Mouse (Mus musculus) hindlimb bud, embryonic 11.5 days (tissue): Measurements from ENCODE around the gene Nisch.

ENCODE experiments used
- DNase-seq: peaks from one replicate; pipeline ENCODE4 v3.0.0-alpha.2; 2012; ENCODE audit warnings: low read depth, low spot score; ENCODE audit errors: extremely low spot score

Nisch gene

DNA sequence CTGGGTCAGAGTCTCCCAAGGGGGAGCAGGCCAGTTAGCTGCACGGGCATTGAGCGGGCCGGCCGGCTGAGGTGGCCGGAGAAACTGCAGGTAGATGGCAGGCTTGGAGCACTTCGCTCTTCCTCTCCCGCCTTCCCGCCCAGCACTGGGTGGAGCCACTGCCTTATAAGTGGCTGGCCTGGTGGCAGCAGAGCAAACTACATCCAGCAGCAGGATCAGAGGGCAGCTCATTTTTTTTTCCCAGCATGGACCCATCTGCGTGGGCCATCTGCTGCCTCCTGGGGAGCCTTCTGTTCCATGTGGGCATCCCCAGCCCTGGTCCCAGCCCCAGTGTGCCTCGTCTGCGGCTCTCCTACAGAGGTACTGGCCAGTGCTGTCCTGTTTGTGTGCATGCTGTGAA is 920 bp upstream of the Nisch start, which contains the start of gene Sema3g:
Gene Sema3g, plus strand, starts transcription at position 195 of the 400 bp plus-strand sequence.
- DNase-seq = no peak

DNA sequence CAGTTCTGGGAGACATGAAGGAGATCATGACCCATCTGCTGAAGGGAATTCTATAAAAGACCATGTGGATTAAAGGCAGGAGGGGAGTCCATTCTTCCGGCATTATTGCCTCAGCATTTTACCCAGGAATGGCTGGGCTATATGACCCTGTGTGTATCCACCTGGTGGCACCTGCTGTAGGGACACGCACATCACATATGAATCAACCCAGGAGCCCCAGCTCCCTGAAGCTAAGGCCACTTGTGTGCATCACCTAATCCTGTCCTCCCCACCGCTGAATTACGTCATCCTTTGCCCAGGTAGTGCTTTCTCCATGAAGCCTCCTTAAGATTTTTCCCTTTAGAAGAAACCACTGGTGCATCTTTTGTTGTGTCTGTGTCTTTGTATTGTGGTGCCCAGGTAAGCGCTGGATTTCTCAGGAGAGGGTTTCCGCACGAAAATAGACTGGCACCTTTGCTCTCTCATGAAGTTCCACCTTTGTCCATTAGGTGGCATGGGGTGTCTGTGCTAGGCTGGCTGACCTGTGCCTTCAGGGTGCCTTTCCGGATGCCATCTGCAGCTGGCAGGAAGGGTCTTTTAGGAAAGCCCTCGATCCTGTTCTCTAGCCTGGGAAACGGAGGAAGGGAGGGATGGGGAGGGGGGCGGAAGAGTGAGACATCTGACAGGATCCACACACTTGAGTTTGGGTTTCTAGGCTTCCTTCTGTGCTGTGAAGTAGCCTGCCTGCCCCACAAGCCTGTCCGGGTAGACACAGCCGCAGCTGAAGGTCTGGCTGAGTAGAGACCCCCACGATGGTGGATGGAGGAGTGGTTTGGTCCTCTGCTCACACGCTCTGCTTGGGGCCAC is 1.4 kb downstream of the Nisch start:
- no peak for DNase-seq

DNA sequence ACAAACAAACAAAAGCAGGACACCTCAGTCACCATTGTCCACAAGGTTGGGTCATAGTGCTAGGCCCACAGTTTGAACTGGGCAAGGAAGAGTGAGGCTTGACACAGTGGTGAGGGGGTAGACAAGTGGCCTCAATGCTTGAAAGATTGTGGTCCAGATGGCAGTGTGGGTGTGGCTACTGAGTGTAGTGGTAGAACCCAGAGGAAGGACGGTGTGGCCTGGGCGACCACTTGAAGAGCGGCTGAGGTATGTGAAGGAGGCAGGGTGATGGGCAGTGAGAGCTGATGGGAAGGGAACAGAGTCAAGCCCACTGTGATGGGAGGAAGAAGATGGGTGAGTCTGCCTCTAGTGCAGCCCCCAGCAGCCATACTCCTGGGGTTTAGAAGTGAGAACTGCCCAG is 2.1 kb downstream of the Nisch start:
- no peak for DNase-seq

DNA sequence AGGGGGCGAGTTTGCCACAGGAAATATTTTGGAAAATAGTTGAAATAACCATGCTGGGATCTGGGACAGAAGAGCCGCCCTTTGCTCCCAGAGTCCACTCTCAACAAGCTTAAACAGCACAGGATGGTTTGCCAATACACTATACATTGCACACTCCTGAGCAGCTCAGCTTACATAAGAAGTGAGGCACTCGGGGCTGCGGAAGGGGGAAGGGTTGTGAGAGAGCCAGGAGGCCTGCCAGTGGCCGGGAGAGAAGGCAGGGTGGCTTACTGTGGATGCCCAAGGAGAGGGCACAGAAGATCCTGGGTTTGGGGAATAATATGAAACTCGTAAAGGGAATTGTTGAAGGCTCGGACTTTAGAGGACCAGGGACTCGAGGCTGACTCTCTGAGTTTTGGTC is 2.9 kb downstream of the Nisch start:
- no peak for DNase-seq

DNA sequence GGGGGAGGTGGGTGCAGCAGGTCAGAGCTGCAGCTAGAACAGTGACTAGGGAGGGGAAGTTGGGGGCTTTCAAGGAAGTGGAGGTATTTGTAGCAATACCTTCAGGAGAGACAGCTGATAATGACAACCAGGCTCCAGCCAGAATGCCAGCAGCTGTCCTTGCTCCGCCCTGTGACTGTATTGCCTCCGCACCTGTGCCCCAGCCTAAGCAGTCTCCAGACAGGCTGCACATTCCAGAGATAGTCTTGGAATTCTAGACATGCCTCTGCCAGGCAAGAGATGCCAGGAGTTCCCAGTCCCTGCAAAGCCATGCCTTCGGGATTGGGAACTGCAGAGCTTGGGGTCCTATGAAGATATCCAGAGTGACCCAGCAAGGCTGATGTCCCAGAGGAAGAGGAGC is 4.2 kb downstream of the Nisch start:
- DNase-seq = no peak

DNA sequence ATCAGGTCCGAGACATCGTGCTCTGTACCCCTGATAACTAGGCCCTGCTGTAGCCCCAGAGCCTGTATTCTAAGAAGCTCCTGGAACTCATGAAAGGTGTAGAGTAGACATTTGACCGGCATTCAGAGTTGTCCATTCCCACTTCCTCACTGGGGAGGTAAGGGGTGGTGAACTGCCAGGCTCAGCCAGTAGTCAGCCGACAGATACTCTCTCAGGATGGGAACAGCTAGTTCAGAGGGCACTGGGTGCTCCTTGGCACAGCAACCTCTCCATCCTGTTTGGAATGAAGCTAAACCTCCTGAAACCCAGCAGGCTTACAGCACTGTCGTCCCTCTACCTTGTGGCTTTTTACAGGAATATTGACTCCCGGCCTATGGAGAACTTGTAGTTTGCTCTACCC is 4.9 kb downstream of the Nisch start:
- DNase-seq = no peak

DNA sequence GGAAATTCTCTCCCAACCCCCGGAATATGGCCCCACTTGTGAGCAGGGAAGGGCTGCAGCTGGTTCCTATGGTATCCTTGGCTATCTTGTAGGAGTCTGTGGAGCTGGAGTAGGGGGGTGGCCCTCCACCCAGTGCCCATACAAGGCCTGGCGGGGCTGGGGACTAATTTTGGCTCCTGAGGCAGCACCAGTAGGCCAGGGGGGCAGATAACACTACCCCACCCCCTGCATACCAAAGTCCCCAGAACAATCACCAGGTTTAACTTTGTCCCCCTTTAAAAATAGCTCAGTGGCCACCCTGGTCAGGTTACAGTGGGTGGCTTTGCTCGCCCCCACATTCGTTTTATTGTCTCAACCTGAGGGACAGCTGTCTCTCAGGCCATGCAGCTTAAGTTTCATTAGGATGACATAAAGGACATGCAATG is 7.6 kb downstream of the Nisch start:
- DNase-seq = no peak

DNA sequence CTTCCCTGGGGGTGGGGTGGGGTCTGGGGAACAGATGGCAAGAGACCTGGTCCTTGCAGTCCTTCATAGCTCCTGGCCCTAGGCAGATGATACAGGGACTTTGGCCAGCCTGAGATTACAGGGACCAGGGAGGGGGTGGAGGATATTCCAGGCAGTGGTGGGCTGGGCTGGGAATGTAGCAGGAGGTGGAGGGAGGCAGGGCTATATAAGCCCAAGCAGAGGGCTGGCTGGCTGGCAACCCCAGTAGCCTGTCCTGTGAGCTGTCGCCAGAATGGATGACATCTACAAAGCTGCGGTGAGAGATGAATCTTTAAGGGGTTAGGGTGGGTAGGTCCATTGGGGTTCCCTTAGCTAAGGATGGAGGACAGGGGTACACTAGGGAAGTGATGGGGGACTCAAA is 8.7 kb downstream of the Nisch start, which contains the start of gene Tnnc1:
Gene Tnnc1, plus strand, starts transcription at position 229 of the 400 bp plus-strand sequence.
- no peak for DNase-seq

DNA sequence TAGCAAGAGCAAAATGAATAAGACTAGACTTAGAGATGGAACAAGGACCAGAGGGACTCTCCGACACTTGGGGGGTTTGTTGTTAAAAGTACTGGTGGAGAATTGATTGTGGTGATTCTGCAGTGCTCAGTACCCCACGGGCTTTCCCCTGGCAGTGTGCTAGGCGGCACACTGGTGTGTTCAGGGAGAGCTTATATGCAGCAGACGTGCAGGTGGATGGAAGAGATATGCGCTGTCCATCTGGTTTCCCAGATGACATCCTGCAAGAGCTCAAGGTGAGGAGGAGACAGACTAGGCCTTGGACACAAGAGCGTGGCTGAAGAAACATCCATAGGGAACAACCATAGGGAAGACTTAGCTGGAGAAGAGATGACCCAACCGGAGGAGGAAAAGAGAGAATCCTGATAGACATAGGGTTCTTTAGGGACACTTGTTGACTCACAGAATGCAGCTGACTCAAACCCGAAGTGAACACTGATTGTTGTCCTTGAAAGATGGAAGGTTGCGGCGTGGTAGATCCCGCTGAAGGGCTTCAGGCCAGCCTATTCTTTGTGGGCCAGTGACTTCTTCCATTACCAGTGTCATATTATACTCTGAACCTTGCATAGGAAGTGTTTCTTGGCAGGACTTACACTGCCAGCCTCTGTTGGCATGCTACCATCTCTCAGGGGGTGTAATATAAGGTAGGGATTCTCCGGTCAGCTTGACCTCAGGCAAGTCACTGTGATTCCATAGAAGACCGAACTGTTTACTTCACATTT is 9.5 kb downstream of the Nisch start:
- no peak for DNase-seq

DNA sequence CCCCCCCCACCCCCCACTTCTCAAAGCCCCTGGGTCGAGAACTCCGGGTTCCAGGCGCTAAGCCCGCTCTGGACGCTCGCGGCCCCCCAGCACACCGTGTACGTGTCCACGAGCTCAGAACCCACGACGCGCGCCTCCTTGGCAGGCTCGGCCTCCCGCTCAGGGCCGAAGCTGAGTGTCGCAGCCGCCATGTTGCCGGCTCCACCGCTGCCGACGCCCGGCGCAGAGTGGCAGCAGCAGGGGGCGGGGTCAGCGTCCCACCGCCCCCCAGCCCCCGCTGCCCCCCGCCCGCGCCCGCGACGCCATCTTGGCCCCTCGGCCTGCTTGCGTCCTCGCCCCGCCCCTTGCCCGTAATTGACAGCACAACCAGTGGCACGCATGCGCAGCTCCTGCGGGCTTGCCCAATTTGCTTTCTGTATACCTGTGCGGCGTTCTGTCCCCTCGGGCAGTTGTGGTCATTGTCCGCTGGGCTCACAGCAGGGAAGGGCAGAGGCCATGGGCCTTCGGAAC is 10.2 kb downstream of the Nisch start:
- peak; percentile 81 for DNase-seq

DNA sequence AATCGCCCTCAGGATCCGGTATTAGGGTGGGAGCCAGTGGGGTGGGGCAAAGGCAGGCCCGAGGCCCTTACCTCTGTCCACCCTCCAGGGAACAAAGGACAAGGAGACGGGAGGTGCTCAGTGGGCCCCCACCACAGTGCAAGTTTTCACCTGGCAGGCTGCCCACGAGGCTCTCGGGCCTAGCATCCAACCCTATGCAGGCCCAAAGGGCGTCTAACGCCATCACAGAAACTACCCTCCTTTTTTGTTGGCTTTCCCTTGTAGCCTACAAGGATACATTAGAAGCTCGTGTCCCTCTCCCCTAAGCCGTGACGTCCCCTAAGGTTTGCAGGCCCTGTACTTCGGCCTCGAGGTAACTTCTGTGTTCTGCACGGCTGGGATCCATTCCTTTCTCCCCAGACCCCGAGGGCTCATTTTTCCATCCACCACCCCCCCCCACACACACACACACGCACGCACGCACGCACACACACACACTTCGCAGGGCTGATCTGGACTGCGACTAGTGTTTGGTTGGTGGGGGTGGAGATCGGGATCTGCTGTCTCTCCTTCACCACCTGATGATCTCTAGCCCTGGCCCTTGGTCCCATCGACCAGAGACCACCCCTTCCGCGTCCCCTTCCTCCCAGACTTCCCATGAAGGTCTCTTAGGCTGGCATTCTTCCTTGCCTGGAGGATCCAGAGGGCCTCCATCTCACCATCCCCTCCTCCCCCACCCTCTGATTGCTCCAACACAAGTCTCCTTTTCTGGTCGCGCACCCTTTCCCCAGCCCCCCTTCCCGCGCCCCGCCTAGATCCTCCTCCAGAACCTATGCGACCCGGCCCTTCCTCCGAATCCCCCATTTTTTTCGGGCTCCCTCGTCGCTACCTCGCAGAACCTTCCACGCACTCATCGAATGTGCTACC is 10.9 kb downstream of the Nisch start:
- no peak for DNase-seq

DNA sequence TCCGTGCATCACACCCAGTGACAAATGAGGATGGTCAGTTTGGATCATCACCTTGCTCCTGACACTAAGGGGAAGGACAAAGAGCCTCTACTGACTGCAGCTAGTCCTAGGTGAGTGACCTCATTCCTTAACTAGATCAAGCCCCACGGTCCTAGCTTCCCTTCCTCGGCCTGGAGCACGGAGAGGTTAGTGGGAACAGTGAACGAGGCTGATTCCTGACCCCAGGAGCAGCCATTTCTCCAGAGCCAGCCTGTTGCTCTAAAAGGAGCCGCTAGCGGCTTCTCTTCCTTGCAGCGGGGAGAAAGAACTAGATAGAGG is 11.5 kb downstream of the Nisch start:
- DNase-seq = no peak

DNA sequence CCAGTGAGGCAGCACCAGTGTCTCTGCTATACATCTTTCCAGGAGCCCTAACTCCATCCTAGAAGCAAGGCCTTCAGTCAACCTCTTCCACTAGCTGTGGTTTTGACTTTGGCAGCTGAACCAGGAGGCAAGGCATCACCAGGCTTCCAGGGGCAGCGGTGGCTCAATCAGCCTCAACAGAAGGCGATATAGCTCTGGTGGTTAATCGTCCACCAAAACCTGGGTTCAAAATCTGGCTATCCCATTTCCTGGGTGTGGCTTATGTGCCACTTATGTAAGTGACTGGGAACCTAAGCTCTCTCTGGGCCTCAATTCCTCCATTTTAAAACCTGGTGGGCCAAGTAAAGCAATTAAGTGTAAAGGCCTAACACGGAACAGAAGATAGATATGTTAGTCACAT is 11.9 kb downstream of the Nisch start:
- DNase-seq = no peak

DNA sequence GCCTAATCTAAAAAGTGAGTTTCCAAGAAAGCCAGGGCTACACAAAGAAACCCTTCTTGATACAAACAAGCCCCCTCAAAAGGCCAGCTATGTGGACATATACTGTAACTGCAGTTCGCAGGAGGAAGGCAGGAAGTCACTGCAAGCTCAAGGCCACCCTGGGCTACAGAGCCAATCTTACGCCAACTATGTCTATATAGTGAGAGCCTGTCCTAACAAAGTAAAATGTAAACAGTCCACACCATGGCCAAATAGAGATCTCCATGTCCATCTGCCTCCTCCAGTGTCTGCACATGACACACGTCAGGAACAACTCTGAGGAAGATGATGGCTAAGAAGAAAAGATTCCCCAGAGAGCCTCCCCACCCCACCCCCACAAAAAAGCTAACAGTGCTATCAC is 16.7 kb downstream of the Nisch start:
- no peak for DNase-seq

DNA sequence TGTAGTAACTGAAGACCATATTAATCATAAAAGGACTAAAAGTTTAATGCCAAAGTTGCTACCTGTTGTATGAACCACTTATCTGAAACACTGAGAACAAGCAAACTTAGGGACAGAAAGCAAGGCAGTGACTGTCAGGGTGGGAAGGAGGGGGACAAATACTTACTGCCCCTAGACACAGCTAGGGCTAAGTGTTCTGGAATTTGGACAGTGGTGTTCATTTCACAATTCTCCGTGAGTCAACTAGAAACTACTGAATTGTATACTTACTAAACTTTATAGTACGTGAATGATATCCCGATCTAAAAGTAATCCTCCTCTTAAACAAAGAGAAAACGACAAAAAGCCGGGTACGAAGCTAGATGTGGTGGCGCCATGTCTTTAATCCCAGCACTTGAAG is 17.1 kb downstream of the Nisch start:
- no peak for DNase-seq

DNA sequence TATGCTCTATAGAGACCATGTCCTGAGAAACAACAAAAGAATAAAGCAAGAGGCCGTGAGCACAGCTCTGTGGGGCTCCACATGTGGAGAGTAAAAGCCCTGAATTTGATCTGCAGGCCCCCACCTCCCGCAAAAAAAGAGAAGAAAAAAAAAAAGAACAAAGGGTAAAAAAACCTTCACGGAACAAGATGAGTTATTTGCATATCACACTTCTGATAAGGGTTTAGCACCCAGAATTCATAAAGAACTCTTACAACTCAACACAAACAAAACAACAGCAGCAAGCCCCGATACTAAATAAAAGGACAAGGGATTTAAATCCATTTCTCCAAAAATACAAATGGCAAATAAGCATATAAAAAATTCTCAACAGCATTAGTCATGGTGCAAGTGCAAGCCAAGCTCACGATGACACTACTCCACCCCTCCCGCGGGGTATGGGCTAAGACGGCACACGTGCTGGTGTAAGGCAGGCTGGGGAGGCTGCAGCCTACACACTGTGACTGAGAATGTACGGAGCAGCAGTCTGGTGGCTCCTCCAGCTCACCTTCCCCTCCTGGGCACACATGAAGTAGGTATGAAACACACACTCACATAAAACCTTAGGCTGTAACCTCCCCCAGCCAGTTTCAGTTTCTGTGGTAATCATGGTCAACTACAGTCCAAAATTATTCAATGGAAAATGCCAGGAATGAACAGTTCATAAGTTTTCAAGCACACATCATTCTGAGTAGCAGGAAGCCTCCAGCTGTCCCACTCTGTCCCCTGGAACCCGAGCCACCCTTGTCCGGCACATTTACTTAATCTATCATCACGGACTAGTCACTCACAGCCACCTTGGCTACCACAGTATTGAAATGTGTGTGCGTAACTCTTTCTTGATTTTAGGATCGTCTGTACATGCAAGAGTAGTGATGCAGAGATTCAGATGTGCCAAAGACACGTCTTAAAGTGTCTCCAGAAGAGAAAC is 18.9 kb downstream of the Nisch start:
- no peak for DNase-seq

DNA sequence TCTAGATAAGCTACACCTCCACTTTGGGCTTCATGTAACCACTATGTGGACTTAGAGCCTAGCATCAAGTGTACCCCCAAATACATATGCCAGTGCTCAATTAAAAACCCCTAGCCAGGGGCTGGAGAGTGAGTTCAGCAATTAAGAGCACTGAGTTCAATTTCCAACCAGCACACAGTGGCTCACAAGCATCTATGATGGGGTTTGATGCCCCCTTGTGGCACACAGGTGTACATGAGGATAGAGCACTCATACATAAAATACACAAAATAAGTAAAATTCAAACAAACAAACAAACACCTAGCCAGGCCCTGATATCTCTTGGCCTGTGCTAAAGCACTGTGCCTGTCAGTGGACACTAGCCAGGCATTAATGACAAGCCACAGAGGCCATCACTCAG is 20.8 kb downstream of the Nisch start:
- no peak for DNase-seq

DNA sequence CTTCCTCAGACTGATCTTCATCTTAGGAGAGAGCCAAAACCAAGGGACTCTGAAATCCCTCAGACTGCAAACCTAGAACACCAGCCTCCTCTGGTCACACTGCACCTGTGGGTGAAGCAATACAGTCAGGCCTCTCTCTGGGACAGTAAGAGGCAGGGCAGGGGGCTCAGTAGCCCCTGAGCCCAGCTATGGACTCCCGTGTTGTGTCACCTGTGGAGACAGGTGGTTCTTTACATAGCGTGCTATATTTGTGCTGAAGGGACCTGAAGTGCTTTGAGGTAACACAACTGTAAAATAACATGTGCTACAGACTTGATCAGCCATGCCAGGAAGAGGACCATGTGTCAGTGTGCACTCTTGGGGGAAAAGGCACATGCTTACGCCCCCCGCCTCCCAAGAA is 21.2 kb downstream of the Nisch start:
- no peak for DNase-seq

DNA sequence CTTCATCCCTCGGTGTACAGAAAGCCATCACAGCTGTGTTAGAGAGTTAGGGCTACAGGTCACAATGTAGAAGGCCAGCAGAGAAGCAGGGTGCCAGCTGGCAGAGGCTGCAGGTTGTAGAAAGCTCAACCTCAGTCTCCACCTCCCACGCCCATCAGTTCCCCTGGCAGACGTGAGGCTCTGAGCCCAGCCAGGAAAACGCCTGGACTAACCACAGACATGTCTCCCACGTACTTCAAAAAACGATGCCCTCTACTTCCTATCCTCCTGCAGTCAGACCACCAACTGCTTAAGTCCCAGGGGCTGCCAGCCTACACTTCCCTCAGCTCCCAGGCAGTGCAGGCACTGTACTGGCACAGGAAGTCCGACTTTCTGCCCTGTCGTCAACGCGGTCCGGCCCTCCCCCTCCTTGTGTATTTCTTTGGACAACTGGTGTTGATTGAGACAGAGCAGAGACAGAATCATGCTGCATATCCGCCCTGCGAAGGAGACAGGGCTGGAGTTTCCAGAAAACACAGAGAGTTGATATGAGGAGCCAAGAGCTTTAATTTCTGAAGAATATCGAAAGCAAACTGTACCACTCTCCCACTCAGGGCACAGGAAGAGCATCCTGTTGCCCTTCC is 21.7 kb downstream of the Nisch start:
- no peak for DNase-seq

DNA sequence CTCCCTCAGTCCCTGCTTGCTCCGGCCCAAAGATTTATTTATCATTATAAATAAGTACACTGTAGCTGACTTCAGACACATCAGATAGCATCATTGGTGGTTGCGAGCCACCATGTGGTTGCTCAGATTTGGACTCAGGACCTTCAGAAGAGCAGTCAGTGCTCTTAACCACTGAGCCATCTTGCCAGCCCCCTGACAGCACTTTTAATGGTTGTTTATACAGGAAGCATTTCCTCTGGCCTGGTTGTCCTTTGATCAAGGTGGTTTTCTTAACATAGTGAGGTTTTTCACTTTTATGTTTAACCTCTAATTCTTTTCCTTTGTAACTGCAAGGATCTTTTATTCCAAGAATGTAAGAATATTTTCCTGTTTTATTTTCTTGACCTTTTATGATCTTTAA is 22.3 kb downstream of the Nisch start:
- no peak for DNase-seq
